Mouse (Mus musculus) cerebellum, adult 9-11 months (tissue): ENCODE results near the gene Hyal4.

Source experiments
- DNase-seq: peaks from one replicate; pipeline ENCODE4 v3.0.0; 2022

Gene Hyal4

DNA sequence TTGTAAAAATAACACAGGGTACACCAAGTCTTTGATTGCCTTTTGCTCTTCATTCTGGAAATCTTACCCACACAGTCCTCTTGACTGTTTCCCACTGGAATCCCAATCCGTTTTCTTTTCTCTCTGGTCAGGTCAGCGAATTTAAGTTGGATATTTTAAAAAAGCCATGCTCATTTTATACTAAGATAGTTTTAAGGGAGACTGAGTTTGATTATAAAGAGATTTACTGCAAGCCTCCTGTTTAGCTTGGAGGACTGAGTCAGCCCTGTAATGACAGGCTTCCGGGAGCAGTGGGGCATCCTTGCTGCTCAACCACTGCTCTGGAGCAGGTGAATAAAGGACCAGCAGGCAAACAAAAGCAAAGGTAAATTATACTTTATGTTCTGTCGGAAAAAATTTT, at the start of gene Hyal4:
TSS of gene Hyal4 (plus strand) at position 301 of the 400 bp plus-strand sequence.
- DNase-seq: no peak

DNA sequence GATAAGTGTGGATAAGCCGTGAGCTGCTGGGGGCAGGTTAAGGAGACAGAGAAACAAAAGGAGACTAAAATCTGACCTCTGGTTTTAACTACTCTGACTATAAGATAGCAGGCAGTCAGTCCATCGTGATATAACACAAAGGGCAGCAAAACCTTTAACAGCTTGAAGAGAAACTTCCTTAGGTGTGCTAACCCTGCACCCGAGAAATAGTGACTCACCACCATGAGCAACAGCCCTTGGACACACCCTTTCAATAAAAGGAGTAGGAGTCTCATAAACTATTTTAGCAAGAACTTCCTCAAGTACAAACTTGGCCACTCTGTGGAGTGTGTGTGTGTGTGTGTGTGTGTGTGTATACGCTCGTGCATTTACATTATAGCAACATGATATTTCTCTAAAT, 41.0 kb upstream of the Hyal4 start:
- DNase-seq: no peak

GRCm38 (mm10) chr6:24707499-24707898, 40.6 kb upstream of the Hyal4 start:
- no peak for DNase-seq

- peak; percentile 7 for DNase-seq
Observed at GRCm38 (mm10) chr6:24721317-24722099, 26.6 kb upstream of the Hyal4 start.

- no peak for DNase-seq
Observed at GRCm38 (mm10) chr6:24728130-24728529, 20.0 kb upstream of the Hyal4 start.

GRCm38 (mm10) chr6:24732945-24733344, 15.2 kb upstream of the Hyal4 start, which contains the start of gene Hyal6:
TSS of gene Hyal6 (plus strand) at chr6:24733245.
- no peak for DNase-seq

- DNase-seq: no peak
Observed at GRCm38 (mm10) chr6:24734565-24734964, 13.6 kb upstream of the Hyal4 start.

DNA sequence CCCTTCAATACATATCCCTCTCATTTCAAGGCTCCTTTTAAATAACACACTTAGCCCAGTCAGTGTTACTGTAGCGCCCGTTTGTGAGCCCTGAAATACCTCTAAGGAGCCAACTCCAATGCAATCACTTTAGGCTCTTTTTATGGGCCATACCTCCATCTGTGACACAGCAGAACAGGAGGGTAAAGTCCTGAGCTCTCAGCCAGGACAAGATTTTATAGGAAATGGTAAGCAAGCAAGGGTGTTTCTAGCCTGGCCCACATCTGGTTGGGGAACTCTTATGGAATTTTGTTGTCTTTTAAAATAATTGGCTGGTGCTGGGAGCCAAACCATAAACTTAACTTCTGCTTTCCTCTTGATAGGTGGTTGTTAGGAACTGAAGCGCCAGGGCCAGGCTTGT, 11.2 kb downstream of the Hyal4 start:
- no peak for DNase-seq

GRCm38 (mm10) chr6:24766261-24766660, 18.1 kb downstream of the Hyal4 start:
- DNase-seq: no peak

DNA sequence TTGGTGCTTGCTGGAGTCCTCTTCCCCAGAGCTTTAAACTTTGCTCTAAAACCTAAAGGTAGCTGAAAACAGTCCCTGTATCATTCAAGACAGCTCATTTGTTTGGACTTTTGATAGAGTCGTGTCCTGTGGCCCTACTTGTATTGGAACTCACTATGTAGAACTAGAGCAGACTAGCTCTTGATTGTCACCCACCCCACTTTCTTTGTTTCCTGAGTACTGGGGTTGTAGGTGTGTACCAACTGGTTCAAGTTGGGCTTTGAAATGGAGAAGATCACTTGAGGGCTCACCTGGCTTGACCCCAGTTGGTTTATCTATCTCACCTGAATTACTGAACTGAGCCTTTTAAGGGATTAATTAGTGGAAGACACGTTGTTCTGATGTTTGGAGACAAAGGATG, 31.1 kb downstream of the Hyal4 start:
- DNase-seq: no peak

DNA sequence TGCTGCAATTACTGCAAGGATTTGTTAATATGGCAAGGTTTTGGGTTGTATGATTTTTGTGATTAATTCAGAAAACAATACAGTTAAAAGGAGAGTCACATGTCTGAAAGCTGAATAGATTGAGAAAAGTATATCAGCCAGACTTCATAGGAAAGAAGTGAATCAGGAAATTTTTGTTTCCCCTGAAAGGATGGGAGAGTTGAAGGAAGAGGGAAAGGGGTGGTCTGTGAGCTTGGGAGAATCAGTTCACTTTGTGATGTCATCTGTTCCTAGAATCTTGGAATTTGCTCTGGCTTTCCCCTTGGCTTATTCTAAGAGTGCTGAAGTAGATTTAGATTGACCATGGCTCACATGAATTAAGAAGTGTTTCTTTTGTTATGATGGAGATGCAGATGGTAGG, 42.8 kb downstream of the Hyal4 start, which contains the start of gene Spam1:
TSS of gene Spam1 (plus strand) at position 301 of the 400 bp plus-strand sequence.
- DNase-seq: no peak
